8 mouse cellular contexts compared by ENCODE assay signal in genomic region chr11:119299391-119300245, GRCm38 (mm10). TPM values are rescaled to one million over a fixed set of nuclear protein-coding genes. Genes with fewer than 3 reads are reported as not detected.
DNase-seq lines count a peak whose midpoint lies in the region; ATAC-seq and TF ChIP-seq lines count a peak whose summit lies in the region.

TSS of gene Eif4a3 (minus strand) at chr11:119300089.

- WGBS in hindbrain, postnatal 0 days: under 1% methylated on average over 89 of the region's 89 CpGs

- H3K4me1 ChIP-seq in hindbrain, postnatal 0 days (ENCODE audit: insufficient read depth, low read length): peaks cover 5% of the 10 kb centered on the region

- TF ChIP-seq CTCF in gastrocnemius, adult 2 months (IDR thresholded peaks at IDR 0.05): no peak
- no peak for TF ChIP-seq CTCF in hindbrain, postnatal 0 days (IDR thresholded peaks at IDR 0.05; ENCODE audit: low read depth)
- TF ChIP-seq CTCF in left cerebral cortex, adult 2 months (IDR thresholded peaks at IDR 0.05): no peak

- ATAC-seq in common myeloid progenitor, adult 5-6 weeks (replicated peaks; ENCODE audit: low read depth, poor library complexity, severe bottlenecking): peak; percentile 84
- ATAC-seq in hindbrain, postnatal 0 days: peak; percentile 97
- peak; percentile 97 for ATAC-seq in megakaryocyte, adult 5-6 weeks (ENCODE audit: poor library complexity, severe bottlenecking)

- H3K9me3 ChIP-seq in hindbrain, postnatal 0 days (ENCODE audit: low read length): no peaks in the 10 kb centered on the region

- DNase-seq in ZHBTc4 (ENCODE audit: low read depth, low spot score): peak; percentile 99
- DNase-seq in gastrocnemius, adult 2 months: peak; percentile 98
- DNase-seq in hindbrain, postnatal 0 days (ENCODE audit: low spot score): peak; percentile 99
- DNase-seq in left cerebral cortex, adult 2 months (ENCODE audit: extremely low spot score in 1 of 2, low spot score in 2 of 2): peak; percentile 95 to 96
- peak; percentile 92 for DNase-seq in right cerebral cortex, adult 2 months (ENCODE audit: low spot score in 2 of 2)
- peak; percentile 98 for DNase-seq in urinary bladder, postnatal 14 days (ENCODE audit: low spot score)

- H3K27me3 ChIP-seq in hindbrain, postnatal 0 days (ENCODE audit: insufficient read depth, low read length): no peaks in the 10 kb centered on the region

- peak within 1 kb of the TSS; percentile 93 for H3K4me2 ChIP-seq in hindbrain, postnatal 0 days (ENCODE audit: low read depth, low read length)

- intact Hi-C loops in gastrocnemius, adult 2 months (cut with DNase I): loop anchor here (2.0 kb wide), 1 partner anchor 31 kb away; no protein-coding TSS in a partner anchor
- intact Hi-C loops in left cerebral cortex, adult 2 months (cut with DNase I): loop anchor here (1.0 to 10.0 kb wide), 3 partner anchors 31 to 605 kb away; partner anchors contain the start of gene Endov

- peak within 1 kb of the TSS; percentile 97 for H3K27ac ChIP-seq in gastrocnemius, adult 2 months
- H3K27ac ChIP-seq in hindbrain, postnatal 0 days: peak within 1 kb of the TSS; percentile 98
- peak within 1 kb of the TSS; percentile 98 for H3K27ac ChIP-seq in left cerebral cortex, adult 2 months

- H3K4me3 ChIP-seq in gastrocnemius, adult 2 months: peak within 1 kb of the TSS; percentile 88
- H3K4me3 ChIP-seq in hindbrain, postnatal 0 days (ENCODE audit: low read length): peak within 1 kb of the TSS; percentile 80
- H3K4me3 ChIP-seq in left cerebral cortex, adult 2 months: peak within 1 kb of the TSS; percentile 87

- peak within 1 kb of the TSS; percentile 99 for H3K9ac ChIP-seq in hindbrain, postnatal 0 days (replicated peaks; ENCODE audit: low read length)

- H3K36me3 ChIP-seq in hindbrain, postnatal 0 days (ENCODE audit: insufficient read depth, low read length): peaks cover 16% of the 10 kb centered on the region

RNA-seq across cellular contexts. Expression of gene Eif4a3, which starts in this region (rescaled TPM):
- 212 and 226 TPM in 2 replicates for total RNA-seq in common myeloid progenitor, adult 5-6 weeks (2017)
- total RNA-seq in gastrocnemius, adult 2 months (2021): 10 to 100 TPM; 42.1 to 51.6 TPM
- 144 and 154 TPM in 2 replicates for total RNA-seq in hindbrain, postnatal 0 days (2014; rRNA removed)
- polyA plus RNA-seq in hindbrain, postnatal 0 days (2015; fragmentation: Nextera tagmentation; extraction: Ambion mirVana): 248 and 258 TPM in 2 replicates
- total RNA-seq in left cerebral cortex, adult 2 months (2021): 10 to 100 TPM; 68.7 to 78.6 TPM
- 181 and 188 TPM in 2 replicates for total RNA-seq in megakaryocyte, adult 5-6 weeks (2015)
- 147 TPM in 2 replicates for total RNA-seq in megakaryocyte, adult 5-6 weeks (2017)

Comparison
In these comparisons a context has a peak if more than half of its experiments do, and no peak if none do; other contexts are left out.
1. Peak in every context shown above with its lines: DNase-seq, ATAC-seq, H3K4me3 ChIP-seq and H3K27ac ChIP-seq.